Mouse (Mus musculus) heart, adult 2 months (tissue): ENCODE measurements around the gene Sbk3.

Experiments used
- CTCF ChIP-seq: fragments of 200-600 bp; IDR thresholded peaks from 2 replicates; pipeline ENCODE4 v1.8.1; 2022; ENCODE audit warnings: antibody characterized with exemption, mild to moderate bottlenecking, moderate library complexity
- POLR2A ChIP-seq: fragments of 200-500 bp; IDR thresholded peaks from 2 replicates; pipeline ENCODE4 v1.6.1; 2011; ENCODE audit warnings: mild to moderate bottlenecking, low read depth, low read length, control low read depth; ENCODE audit not compliant: insufficient read depth

DNA sequence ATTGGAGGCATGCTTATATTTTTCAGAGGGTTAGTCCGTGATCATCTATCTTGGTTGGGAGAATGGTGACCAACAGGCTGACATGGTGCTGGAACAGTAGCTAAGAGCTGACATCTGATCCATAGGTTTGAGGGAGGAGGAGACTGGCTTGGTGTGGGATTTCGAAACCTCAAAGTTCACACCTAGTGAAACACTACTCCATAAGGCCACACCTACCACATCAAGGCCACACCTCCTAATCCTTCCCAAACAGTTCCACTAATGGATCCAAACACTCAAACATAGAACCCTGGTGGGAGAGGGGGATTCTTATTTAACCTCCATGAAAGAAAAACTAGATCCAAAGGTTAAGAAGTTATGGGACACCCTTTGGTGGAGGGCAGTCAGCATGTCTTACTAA, 46.0 kb upstream of the Sbk3 start:
- TF ChIP-seq CTCF (no peak), POLR2A (no peak)
